Mouse (Mus musculus) CD4-positive, CD25-positive, alpha-beta regulatory T cell, adult 2 months (primary cell): Measurements from ENCODE around the gene Gm9922.
A peak's percentile ranks its signal among the peaks of the same experiment; 100 is the strongest.

ENCODE experiments used
- DNase-seq: peaks from one replicate; pipeline ENCODE4 v3.0.0-alpha.2; 2012; ENCODE audit warnings: low read depth, low spot score

Gm9922 gene

DNA sequence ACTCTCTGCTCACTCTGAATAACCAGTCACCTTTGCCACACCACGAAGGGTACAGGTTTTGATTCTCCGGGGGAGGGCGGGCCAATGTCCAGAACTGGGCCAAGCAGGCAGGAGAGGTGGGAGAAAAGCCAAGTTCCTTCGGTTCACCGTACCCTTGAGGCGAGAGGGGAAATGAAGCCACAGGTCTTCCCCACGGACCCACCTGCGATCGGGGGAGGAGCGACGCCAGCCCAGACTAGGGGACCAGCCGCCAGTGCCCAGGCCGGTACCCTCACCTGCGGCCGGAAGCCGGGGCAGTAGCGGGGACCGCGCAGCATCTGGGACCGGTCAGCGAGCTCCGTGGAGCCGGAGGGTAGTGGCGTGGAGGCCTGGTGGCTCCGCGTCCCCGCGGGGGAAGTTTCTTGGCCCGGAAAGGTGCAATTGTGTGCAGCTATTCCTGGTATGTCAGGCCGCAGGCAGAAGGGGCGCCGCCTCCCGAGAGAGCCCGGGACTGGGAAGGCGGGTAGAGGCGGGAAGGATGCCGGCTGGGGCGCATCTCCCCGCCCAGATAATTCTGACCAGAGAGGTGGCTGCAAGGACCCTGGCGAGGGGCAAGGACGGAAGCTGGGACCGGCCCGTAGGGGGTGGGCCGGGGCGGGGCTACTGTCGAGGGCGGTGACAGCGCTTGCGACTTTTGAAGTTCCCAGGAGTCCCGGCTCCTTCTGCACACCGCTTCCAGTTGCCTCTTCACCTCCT lies at the start of gene Gm9922, which contains the start of gene Lmo7:
TSS of gene Gm9922 (minus strand) at position 578 of the 735 bp plus-strand sequence.
TSS of gene Lmo7 (plus strand) at position 721 of the 735 bp plus-strand sequence.
- DNase-seq: peak; percentile 39

- DNase-seq: no peak
These were observed 48.8 kb upstream of the Gm9922 start for GRCm38 (mm10) chr14:101778426-101778825.

- DNase-seq: no peak
These were observed 47.5 kb upstream of the Gm9922 start for GRCm38 (mm10) chr14:101777129-101777493.

- DNase-seq: no peak
These were observed 46.9 kb upstream of the Gm9922 start for GRCm38 (mm10) chr14:101776296-101777128.

GRCm38 (mm10) chr14:101774631-101775030 lies 45.0 kb upstream of the Gm9922 start:
- DNase-seq: peak; percentile 38

DNA sequence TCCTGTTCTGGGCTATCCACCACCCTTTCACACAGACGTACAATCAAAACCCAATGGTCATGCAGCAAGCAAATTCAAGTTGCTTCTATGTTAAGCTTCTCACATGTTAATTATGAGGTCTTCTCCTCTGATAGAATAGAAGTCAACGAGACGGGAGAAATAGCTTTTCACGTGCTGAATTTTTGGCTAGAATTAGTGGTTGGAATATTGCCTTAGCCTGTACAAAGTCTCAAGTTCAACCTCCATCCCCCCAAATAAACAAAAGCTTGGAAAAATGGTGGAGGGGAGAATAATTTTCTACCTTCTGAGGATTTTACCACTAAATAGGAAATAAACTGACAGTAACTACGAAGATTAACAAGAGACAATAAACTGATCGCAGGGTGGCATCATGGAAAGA lies 42.1 kb upstream of the Gm9922 start:
- no peak for DNase-seq

DNA sequence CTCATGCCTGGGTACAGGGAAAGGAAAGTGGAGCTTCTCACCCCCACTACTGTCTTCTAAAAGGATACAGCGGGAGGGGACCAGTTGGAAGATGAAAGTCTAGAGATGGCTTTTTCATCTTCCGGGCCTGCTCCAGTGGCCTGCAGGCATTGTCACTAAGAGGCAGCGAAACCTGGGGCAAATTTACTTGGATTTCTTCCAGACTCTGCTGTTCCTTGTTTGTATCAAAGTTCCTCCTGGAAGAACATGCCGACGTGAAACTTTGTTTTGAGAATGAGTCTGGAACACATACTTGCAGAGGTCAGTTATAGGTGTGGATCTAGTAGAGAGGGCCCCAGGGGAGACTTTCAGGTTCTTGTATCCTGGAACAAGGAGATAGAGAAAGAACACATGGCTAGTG lies 41.7 kb upstream of the Gm9922 start:
- DNase-seq: no peak

GRCm38 (mm10) chr14:101763762-101764295 lies 34.2 kb upstream of the Gm9922 start:
- DNase-seq: no peak

GRCm38 (mm10) chr14:101762267-101762666 lies 32.7 kb upstream of the Gm9922 start:
- DNase-seq: no peak

DNA sequence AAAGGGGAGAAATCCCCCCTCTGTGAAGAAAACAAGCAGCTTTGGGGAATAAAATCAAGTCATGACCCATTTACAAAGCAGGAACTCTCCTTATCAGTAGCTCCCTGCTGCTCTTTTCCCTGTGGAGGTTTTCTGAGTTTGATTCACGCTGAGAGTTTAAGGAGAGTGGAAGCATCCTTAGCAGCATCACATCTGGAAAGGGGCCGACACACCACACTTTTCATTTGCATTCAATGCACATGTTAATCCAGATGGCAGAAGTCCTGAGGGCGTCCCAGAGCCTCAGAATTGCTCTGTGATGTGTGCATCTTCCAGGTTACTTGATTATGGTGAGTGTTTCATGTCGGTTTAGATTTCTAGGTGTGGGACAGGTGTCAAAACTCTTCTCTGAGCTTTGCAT lies 25.8 kb upstream of the Gm9922 start:
- no peak for DNase-seq

DNA sequence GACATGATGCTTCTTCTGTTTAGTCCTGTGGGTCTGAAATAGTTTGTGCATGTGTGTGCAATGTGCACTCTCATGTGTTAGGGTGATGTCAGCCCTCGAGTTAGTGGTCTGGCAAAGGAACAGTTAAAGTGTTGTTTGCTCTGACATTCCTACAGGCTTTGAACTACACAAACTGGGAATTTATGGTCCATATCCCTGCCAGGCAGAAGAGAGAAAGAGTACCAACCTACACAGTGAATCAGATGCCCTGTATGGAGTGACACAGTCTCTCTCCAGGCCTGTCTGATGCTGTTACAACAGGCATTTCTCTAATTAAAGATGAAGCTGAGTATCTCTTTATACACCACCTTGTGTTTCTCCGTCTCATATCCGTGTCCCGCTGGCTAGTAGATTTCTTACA lies 21.3 kb upstream of the Gm9922 start:
- DNase-seq: no peak

- DNase-seq: no peak
These were observed 18.8 kb upstream of the Gm9922 start for GRCm38 (mm10) chr14:101748436-101748835.

DNA sequence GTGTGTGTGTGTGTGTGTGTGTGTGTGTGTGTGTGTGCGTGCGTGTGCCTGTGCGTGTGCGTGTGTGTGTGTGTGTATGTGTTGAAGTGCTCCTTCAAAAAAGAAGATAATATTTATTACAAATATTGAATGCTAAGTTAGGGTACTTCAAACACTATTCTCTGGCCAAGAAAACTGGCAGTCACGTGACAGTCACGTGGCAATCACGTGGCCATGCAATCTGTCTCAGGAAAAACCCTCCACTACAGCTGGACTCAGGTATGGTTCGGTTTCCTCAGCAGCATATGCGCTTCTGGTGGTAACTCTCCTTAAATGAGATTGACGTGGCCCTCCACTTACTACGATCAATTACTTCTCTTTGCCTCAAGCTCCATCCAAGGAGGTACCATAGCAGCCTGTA lies 18.2 kb upstream of the Gm9922 start:
- DNase-seq: no peak

- no peak for DNase-seq
These were observed 17.0 kb upstream of the Gm9922 start for GRCm38 (mm10) chr14:101746635-101747034.

- no peak for DNase-seq
These were observed 7.9 kb upstream of the Gm9922 start for GRCm38 (mm10) chr14:101737501-101737900.

- DNase-seq: peak; percentile 22
These were observed 4.1 kb upstream of the Gm9922 start for GRCm38 (mm10) chr14:101733542-101734303.

DNA sequence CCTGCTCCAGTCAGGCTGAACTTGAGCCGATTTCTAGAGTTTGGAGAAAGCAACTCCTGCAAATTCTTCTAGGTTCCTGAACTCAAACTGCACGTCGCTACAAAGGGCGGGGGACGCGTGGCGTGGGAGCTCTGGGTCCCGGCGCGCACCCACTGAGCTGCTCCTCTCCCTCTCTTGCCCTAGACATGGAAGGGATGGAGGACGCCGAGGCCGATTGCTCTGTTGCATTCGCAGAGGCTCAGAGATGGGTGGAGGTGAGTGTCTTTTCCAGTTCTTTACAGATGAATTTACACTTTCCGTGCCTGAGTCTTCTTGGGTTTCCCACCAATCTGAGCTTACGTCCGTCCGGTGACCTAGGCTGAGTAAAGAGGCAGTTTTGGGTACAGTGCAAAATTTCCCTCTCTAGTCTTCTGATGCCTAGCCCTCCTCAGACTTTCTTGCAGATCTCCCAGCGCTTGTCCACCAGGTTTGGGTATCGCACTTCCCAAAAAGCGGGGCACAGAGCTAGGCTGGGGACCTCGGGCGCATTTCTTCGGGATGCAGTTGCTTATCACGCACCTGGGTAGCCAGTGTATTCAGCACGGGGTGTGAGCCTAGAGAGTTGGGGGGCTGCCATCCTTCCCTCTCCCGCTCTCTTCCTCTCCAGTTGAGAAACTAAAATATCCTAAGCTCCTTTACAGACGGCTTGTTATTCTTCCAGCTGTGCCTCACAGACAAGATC lies 518 bp upstream of the Gm9922 start:
- DNase-seq: no peak

DNA sequence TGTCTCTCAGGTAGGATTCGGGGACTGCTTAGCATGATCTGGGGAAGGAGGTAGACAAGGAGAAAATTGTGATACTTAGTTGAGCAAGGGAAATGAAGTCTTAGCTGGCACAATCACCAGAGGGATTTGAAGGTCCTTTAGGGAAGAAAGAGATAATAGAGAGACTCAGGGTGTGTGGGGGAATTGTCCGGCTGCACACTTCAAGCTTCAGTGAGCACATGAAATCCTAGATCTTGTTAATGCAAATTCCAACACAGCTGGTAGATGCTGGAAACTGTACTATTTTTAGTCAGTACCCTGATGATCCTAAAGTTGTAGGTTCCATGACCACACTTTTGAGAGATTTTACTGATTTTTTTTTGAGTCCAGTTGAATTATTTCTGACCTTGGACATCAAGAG lies 15.2 kb downstream of the Gm9922 start:
- DNase-seq: no peak

- DNase-seq: no peak
These were observed 22.5 kb downstream of the Gm9922 start for GRCm38 (mm10) chr14:101707088-101707487.

DNA sequence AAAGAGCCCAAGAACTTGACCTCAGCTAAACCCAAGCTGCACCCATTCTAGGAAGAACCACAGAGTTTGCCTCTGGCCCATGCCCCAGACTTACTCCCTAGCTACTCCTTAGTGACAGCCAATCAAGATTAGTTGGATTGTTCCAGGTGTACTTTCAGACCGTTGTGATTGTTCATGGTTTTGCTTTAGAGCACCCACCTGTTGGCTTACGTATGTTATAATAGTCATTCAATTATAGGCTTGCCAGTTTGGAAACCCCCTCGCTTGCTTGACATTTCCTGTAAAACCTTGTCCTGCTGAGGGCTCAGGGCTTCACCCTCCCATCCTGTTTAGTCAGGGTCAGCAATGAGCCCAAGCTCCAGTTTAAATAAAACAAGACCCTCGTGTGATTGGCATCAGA lies 25.1 kb downstream of the Gm9922 start:
- peak; percentile 15 for DNase-seq

DNA sequence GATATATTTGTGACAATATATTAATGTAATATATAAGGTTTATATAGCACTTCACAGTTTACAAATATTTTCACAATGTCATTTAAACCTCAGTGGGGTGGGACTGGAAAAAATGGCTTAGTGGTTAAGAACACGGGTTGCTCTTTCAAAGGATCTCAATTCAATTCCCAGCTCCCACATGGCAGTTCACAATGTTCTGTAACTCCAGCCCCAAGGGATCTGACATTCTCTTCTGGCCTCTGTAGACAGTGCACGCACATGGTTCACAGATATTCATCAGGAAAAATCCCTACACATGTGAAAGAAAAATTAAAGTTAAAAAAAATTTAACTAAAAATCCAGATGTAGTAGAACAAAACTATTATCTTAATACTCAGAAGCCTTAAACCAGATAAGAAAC lies 41.2 kb downstream of the Gm9922 start:
- no peak for DNase-seq
